Mouse (Mus musculus) liver, adult 2 months (tissue): ENCODE measurements around the gene Gm37240. TPM values are rescaled to one million over a fixed set of nuclear protein-coding genes. Genes with fewer than 3 reads are reported as not detected.

Source experiments
- DNase-seq: peaks from one replicate; pipeline ENCODE4 v3.0.0-alpha.2; 2011; ENCODE audit warnings: low read depth, low spot score; ENCODE audit errors: extremely low read depth
- H3K27ac ChIP-seq: fragments of 200-500 bp; replicated peaks from 2 replicates; pipeline ENCODE4 v1.5.1; 2012; ENCODE audit warnings: low read depth, mild to moderate bottlenecking, control low read depth, inconsistent platforms, low read length; ENCODE audit not compliant: insufficient read depth
- H3K27me3 ChIP-seq: fragments of 200-500 bp; 2 replicates; pipeline ENCODE4 v1.6.1; 2012; ENCODE audit warnings: mild to moderate bottlenecking, moderate library complexity, low read length, inconsistent platforms; ENCODE audit not compliant: control insufficient read depth, insufficient read depth
- H3K36me3 ChIP-seq: fragments of 200-500 bp; 2 replicates; pipeline ENCODE4 v1.6.1; 2012; ENCODE audit warnings: low read length, inconsistent platforms; ENCODE audit not compliant: control insufficient read depth, insufficient read depth
- H3K4me1 ChIP-seq: fragments of 200-500 bp; 2 replicates; pipeline ENCODE4 v1.6.1; 2011; ENCODE audit warnings: low read length; ENCODE audit not compliant: control insufficient read depth, insufficient read depth
- H3K4me3 ChIP-seq: fragments of 200-500 bp; 2 replicates; pipeline ENCODE4 v1.5.1; 2011; ENCODE audit warnings: low read depth, mild to moderate bottlenecking, control low read depth, low read length, moderate library complexity; ENCODE audit not compliant: insufficient read depth
- H3K79me2 ChIP-seq: fragments of 200-500 bp; 2 replicates; pipeline ENCODE4 v1.6.1; 2012; ENCODE audit warnings: inconsistent platforms, mild to moderate bottlenecking, low read length, moderate library complexity; ENCODE audit not compliant: control insufficient read depth, insufficient read depth
- H3K9ac ChIP-seq: fragments of 200-500 bp; 2 replicates; pipeline ENCODE4 v1.6.1; 2012; ENCODE audit warnings: low read depth, mild to moderate bottlenecking, control low read depth, inconsistent platforms, low read length
- CTCF ChIP-seq: fragments of 200-500 bp; IDR thresholded peaks from 2 replicates; pipeline ENCODE4 v1.5.1; 2011; ENCODE audit warnings: low read depth, low read length, control low read depth
- POLR2A ChIP-seq: fragments of 200-500 bp; IDR thresholded peaks from 2 replicates; pipeline ENCODE4 v1.6.1; 2011; ENCODE audit warnings: low read length, control low read depth; ENCODE audit not compliant: insufficient read depth; ENCODE audit errors: extremely low read depth
- WGBS: fragments of 180-500 bp; shearing (Covaris S2); methylation state at CpG from one replicate; pipeline ENCODE4 v1.1.7; 2018; 5-methylcytosine and 5-hydroxymethylcytosine counted together
- polyA plus RNA-seq: library from polyadenylated mRNA; depleted of rRNA; stranded (reverse); fragments of >200 nt; gene quantifications from 2 replicates; pipeline ENCODE4 v1.2.3, GENCODE M21; 2012
- total RNA-seq: library from RNA; depleted of rRNA; stranded (reverse); fragments of >200 nt; gene quantifications from 2 replicates; pipeline ENCODE4 v1.2.3, GENCODE M21; 2014

Gene Gm37240
- total and polyA plus RNA-seq, 2 experiments: 2.2 to 6.9 TPM

- Histone ChIP-seq H3K27ac (no peak overlapping the region), H3K79me2 (no peaks in the 10 kb centered on the region), H3K27me3 (peaks cover 10% of the 10 kb centered on the region; the same call in 1 of the 2 replicates), H3K9ac (no peak overlapping the region), H3K4me3 (no peak overlapping the region), H3K4me1 (no peaks in the 10 kb centered on the region), H3K36me3 (no peaks in the 10 kb centered on the region)
- no peak for TF ChIP-seq CTCF
- TF ChIP-seq POLR2A: no peak
- 24% methylated on average over 7 of the region's 7 CpGs for WGBS
- DNase-seq: no peak
Measured at GRCm38 (mm10) chr3:84478195-84478594, 1409.1 kb downstream of the Gm37240 start.

DNA sequence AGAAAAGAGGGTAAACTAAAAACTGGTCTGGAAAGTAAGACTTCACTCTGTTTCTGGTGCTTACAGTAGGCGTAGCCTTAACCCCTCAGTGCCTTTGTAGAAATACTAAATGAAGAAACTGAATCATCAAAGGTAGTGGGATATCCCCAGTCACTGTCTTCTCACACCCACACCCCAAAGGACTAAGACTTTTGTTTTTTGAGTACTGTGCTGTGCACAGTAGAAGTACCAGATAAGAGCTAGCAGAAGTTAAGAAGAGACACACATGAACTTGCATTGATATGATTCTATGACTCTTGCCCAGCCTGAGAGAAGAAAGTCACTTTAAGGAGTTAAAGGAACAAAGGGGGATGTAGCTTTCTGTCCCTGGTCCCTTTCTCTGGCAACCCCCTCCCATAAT lies 1409.8 kb downstream of the Gm37240 start:
- WGBS: 100% methylated on average over 1 of the region's 1 CpGs
- Histone ChIP-seq H3K27me3 (peaks cover 10% of the 10 kb centered on the region; the same call in 1 of the 2 replicates), H3K79me2 (no peaks in the 10 kb centered on the region), H3K27ac (no peak overlapping the region), H3K4me3 (no peak overlapping the region), H3K4me1 (no peaks in the 10 kb centered on the region), H3K9ac (no peak overlapping the region), H3K36me3 (no peaks in the 10 kb centered on the region)
- no peak for TF ChIP-seq CTCF
- no peak for TF ChIP-seq POLR2A
- DNase-seq: no peak

DNA sequence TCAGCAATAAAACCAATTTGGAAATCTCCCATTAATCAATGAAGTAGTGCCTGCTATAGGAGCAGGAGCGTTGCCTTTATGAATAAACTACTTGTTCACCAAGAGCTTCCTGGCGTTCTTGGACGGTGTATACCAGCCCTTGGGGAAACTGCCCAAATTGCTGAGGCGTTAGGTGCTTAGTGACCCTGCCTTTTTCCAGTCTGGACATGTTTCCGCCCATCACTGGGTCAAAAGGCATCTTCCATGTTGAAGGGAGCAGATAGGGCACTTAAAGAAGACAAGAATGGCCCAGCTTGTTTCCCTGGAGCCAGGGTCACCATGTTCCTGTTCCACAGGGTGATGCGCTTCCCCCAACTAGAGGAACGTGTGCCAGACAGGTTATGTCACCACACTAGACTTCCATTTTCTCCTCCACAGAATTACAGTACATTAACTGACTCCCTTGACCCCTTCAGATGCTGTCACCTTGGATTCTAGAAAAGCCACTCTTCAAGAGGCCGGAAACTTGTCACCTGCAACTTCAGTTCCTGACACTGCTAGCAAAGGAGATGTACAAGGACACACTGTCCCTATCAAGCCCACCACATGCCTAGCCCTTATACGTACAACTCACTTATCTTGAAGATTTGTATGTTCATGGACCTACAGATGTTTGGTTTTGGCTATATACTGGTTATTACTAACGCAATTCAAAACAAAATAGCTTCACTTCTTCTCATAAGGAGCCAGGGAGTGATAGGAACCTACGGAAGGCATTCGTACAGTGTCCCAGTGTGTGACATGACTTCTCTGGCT lies 1412.1 kb downstream of the Gm37240 start:
- Histone ChIP-seq H3K36me3 (no peaks in the 10 kb centered on the region), H3K9ac (no peak overlapping the region), H3K27me3 (peaks cover 7% of the 10 kb centered on the region; the same call in 1 of the 2 replicates), H3K4me3 (no peak overlapping the region), H3K79me2 (no peaks in the 10 kb centered on the region), H3K27ac (no peak overlapping the region), H3K4me1 (no peaks in the 10 kb centered on the region)
- no peak for TF ChIP-seq POLR2A
- TF ChIP-seq CTCF: no peak
- no peak for DNase-seq
- WGBS: 91% methylated on average over 12 of the region's 12 CpGs

- TF ChIP-seq CTCF (no peak), POLR2A (no peak)
- no peaks in the 10 kb centered on the region for H3K79me2 ChIP-seq
- no peak overlapping the region for H3K27ac ChIP-seq
- 91% methylated on average over 6 of the region's 6 CpGs for WGBS
- no peaks in the 10 kb centered on the region for H3K4me1 ChIP-seq
- H3K27me3 ChIP-seq: peaks cover 4% of the 10 kb centered on the region; the same call in 1 of the 2 replicates
- no peaks in the 10 kb centered on the region for H3K36me3 ChIP-seq
- DNase-seq: no peak
- no peak overlapping the region for H3K4me3 ChIP-seq
- no peak overlapping the region for H3K9ac ChIP-seq
Measured at GRCm38 (mm10) chr3:84474398-84474797, 1412.9 kb downstream of the Gm37240 start.

- DNase-seq: no peak
- Histone ChIP-seq H3K9ac (no peak overlapping the region), H3K27ac (no peak overlapping the region), H3K4me1 (no peaks in the 10 kb centered on the region), H3K27me3 (no peaks in the 10 kb centered on the region), H3K79me2 (no peaks in the 10 kb centered on the region), H3K4me3 (no peak overlapping the region), H3K36me3 (no peaks in the 10 kb centered on the region)
- TF ChIP-seq CTCF (no peak), POLR2A (no peak)
- WGBS: 65% methylated on average over 5 of the region's 5 CpGs
Measured at GRCm38 (mm10) chr3:84472955-84473354, 1414.4 kb downstream of the Gm37240 start.

DNA sequence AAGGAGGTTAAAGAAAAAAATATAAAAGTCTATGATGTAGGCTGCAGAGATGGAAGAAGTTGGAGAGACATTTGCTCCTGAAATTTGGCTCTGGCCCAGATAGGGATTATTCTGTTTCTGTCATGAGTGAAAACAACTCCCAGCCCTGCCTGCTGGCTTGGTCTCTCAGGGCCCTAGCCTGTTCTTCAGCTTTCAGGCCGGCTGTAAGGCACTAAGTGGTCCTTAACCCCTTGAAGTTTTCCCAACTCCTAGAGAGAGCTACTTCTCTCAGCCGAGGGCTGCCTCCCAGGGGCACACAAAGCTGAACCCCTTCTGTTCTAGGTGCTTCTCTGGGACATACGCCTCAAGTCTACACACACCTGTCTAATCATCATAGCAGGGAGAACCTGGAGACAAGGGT lies 1414.8 kb downstream of the Gm37240 start:
- no peaks in the 10 kb centered on the region for H3K36me3 ChIP-seq
- no peaks in the 10 kb centered on the region for H3K79me2 ChIP-seq
- DNase-seq: no peak
- no peak overlapping the region for H3K27ac ChIP-seq
- TF ChIP-seq CTCF (no peak), POLR2A (no peak)
- no peak overlapping the region for H3K4me3 ChIP-seq
- no peak overlapping the region for H3K9ac ChIP-seq
- no peaks in the 10 kb centered on the region for H3K27me3 ChIP-seq
- H3K4me1 ChIP-seq: no peaks in the 10 kb centered on the region
- 72% methylated on average over 3 of the region's 3 CpGs for WGBS
